Mouse (Mus musculus): ENCODE data around the gene Arpc1a.
"Not testable (repeated sequence)": the region's sequence is repeated elsewhere in the genome, so short reads cannot be mapped to it uniquely, and the experiment has no call there.

The Arpc1a gene

DNA sequence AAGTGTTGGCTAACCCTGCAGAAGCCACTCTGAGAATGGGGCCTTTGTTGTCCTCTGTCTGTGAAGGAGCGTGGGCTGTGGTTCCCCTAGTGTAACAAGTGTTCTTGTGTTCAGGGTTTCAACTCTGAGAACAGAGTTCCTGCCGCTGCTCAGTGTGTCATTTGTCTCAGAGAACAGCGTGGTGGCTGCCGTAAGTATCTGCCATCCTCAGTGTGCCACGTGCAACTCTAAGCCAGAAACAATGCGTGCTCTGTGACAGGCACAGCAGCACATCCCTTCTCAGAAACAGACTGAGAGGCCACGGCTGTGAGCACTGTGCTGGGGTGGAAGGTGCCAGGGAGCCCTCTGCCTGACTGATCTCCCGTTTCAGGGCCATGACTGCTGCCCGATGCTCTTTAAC lies 20.7 kb downstream of the Arpc1a start:
- DNase-seq (ENCODE audit: low spot score): no peak

DNA sequence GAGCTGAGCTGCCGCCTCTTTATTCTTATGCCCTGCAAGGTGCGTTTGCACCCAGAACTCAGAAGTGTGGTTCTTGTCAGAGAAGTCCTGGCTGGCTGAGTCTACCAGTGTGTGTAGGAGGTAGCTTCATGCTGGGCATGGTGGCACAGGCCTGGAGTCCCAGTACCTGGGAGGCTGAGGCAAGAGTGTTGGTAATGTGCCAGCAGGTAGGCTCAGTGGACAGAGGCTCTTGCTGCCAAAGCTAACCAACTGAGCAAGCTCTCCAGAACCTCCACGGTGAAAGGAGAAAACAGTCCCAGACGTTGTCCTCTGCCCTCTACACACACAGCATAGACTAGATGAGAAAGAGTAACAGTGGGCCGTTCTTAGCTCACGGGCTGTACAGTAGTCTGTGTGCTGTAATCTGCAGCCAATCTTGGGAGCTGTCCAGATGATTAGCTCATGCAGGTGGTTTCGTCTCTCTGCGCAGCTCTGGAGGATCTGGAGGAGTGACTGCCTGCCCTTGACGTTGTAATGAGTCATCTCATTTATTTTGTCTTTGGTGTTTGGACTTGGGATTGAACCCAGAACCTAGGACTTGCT lies 22.2 kb downstream of the Arpc1a start:
- peak; percentile 78 for DNase-seq (ENCODE audit: low spot score)

DNA sequence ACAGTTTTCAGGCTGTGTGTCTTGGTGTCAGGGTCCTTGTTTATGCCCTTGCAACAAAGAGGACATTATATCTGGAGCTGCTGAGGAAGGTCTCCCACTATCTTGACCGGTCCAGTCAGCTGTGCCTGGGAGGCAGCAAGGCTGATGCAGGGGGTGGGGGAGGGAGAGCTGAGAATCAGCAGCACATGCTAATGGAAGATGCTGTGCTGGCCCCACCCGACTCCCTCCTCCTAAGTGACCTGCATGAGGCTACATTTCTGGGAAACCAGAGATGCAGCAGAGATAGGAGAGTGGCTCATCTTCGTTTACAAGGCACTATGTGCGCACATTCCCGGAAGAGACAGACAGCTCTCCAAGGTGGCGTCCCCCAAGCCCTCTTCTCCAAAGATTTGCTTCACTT lies 26.8 kb downstream of the Arpc1a start:
- DNase-seq (ENCODE audit: low spot score): peak; percentile 48

DNA sequence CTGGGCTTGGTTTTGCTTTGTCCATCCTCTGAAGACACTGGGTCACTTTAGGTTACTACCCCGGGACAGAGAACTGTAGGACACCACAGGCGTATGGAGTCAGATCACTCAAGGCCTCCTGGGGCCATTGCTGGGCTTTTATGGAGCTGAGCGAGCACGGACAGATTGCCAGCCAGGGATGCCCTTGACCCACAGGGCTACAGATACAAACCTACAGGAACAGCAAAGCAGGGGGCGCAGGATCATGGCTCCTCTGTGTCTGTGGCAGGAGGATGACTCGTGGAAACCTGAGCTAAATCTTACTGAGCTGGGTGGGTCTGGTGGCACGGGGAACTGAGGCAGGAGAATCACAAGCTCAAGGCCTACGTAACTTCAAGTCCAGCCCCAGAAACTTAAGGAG lies 28.9 kb downstream of the Arpc1a start:
- no peak for DNase-seq (ENCODE audit: low spot score)

DNA sequence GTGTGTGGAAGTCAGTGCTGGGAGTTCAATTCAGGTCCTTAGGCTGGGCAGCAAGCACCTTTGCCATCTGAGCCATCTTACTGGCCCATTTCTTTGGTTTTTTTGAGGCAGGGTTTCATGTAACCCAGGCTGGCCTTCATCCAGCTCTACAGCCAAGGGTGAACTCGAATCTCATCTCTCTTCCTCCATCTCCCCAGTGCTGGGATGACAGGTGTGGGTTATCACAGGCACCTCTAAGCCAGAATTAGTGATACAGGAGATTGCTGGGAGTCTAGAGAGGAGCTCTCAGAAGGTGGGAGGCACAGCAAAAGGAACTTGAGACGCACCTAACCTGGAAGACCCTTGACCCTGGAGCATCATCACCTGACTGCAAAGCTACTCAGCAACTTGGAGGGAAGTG lies 29.8 kb downstream of the Arpc1a start:
- no peak for DNase-seq (ENCODE audit: low spot score)

DNA sequence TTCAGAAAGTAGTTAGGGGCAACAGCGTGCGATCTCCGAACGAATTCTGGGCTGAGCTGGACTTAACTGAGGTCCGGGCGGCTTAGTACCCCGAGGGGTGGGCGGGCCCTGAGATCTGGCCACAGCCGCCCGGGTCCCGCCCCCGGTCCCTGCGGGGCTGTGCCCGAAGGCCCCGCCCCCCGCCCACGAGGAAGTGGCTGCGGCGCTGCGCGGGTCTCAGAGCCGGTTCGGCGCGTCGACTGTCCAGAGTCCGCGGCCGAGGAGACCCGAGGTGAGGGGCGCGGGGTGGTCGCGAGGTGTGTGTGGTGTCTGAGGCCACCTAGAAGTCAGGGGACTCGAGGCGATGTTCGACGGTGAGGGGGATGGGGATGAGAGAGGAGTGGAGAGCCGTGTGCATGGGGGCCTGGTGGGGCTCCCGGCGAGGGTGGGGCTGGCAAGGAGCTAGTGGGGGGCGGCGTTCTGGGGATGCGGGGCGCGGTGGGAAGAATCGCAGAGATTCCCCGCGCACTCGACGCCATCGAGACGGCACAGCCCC lies 30.5 kb downstream of the Arpc1a start, which contains the start of gene Arpc1b:
Gene Arpc1b (plus strand): TSS at position 145 of the 535 bp plus-strand sequence.
- peak; percentile 77 for DNase-seq (ENCODE audit: low spot score)

DNA sequence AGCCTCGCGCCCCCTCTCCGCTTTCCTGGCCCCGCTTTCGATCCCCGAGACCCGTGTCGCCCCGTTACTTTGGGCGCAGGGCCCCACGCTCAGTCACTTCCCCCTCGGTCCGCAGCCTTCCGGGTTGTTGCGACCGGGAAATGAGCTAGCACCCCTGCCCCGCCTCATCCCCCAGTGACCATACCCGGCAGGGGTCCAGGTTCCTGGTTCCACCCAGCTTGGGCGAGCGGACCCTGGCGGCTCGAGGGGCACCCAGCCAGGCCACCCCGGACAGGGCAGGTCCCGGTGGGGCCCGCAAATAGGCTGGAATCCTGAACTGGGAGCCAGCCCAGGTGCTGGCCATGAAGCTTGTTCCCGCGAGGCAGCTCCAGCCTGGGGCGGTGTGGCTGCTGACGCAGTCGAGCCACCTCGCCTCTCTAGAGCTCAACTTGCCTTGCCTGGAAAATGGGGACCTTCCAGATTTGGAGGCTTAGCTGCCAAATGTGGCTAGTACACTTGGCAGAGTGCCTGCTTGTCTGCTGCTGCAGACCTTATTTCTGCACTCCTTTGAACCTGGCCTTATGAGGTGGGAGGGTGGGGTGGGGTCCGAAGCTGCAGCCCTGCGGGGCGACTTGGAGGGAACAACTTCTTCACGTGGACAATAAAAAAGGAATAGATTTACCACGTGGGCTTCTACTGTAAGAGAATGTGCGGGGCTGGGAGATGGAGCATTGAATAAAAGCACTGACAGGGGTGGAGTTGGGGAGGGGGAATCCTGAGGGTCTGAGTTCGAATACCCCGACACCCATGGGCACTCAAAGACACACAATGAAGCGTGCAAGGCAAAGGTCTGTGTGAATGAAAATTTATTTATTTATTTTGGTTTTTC lies 31.2 kb downstream of the Arpc1a start:
- peak; percentile 65 for DNase-seq (ENCODE audit: low spot score)

DNA sequence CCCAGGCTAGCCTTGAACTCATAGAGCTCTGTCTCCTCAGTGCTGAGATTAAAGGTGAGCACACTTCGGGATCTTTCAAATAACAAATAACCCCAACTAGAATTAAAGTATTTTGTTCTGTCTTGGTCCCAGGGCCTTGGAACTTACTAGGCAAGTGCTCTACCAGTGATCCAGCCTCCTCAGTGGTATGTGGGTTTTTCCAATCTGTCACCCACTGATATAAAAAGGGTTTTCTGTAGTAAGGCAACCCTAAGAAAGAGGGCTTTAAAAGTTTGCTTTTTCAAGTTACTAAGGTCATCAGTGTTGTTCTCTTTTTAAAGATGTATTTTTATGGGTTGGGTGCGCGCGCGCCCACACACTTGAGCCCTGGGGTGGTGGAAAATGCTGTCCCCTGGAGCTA lies 32.1 kb downstream of the Arpc1a start:
- DNase-seq (ENCODE audit: low spot score): no peak

DNA sequence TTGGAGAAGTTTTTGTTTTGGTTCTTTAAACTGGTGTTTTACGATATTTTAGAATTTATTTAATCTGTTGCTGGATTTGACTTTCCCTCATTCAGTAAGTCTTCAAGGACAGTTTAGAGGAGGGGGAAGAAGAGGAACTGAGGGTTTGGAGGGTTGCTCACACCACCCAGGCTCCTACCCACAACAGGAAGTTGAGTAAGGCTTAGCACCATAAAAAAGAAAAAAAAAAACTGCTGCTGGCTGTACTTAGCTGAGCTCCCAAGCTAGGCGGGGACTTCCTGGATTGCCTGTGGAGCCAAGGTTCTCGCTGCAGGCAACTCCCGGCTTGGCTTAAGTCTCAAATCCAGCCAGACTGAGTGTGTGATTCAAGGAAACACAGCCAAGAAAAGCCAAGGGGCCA lies 32.7 kb downstream of the Arpc1a start:
- no peak for DNase-seq (ENCODE audit: low spot score)

DNA sequence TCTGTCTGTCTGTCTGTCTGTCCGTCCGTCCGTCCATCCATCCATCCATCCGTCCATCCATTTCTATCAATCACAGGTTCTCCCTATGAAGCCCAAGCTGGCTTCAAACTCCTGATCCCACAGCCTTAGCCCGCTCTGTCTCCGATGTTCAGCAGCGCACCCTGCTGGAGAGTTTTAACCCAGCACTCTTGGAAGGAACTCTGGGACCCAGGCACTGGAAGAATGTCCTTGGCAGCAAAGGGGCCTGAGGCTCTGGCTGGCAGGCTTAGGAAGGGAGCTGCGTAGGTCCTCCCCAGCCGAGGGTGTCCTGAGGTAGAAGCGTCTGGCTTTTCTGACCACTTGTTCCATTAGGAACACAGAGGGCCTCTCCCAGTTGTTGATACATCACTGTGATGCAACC lies 33.3 kb downstream of the Arpc1a start:
- DNase-seq (ENCODE audit: low spot score): peak; percentile 51

DNA sequence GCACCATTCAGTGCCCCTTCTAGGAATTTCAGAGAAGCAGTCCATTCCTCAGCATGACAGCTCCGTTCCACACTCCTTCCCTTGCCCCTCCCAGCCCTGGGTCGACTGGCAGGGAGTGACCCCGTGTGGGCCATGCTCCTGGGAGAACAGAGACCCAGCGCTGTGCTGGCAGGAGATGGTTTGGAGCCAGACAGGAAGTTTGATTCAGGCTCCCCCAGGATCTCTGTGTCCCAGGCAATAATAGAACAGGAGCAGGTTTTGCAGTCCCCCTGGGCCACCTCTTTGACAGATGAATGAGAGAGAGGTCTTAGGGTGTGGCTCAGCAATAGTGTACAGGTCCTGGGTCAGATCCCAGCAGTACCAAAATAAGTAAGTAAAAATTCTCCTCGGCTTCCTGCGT lies 34.4 kb downstream of the Arpc1a start:
- DNase-seq (ENCODE audit: low spot score): no peak

DNA sequence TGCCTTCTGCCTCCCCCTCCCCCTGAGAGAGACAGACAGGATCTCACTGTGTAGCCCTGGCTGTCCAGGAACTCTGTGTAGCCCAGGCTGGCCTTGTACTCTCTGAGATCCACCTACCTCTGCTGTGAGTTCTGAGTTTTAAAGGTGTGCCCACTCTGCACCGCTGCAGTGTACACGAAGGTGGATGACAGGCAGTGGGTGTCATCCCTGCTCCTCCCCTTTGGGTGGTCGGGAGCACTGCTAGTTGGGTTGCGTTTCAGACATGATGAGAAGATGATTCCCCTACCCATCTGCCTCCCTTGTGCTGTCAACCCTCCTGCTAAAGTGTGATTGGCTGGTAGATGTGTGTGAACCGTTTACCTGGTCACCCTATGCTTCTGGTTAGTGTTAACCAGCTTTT lies 34.8 kb downstream of the Arpc1a start:
- DNase-seq (ENCODE audit: low spot score): no peak

DNA sequence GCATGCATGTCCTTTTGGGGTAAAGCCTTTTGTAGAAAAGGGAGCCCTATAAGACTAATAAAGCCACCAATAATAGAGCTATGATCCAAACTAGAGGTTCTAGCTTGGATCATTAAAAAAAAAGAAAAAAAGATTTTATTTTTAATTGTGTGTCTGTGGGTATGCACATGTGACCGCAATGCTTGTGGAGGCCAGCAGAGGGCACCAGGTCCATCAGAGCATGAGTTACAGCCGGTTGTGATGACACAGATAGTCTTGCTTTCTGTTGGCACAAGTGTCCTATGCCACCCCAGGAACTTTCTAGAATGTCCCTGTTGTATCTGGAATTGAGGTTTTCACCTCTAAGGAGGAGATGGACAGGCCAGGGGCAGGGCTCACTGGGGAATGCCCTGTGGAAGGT lies 35.8 kb downstream of the Arpc1a start:
- no peak for DNase-seq (ENCODE audit: low spot score)

DNA sequence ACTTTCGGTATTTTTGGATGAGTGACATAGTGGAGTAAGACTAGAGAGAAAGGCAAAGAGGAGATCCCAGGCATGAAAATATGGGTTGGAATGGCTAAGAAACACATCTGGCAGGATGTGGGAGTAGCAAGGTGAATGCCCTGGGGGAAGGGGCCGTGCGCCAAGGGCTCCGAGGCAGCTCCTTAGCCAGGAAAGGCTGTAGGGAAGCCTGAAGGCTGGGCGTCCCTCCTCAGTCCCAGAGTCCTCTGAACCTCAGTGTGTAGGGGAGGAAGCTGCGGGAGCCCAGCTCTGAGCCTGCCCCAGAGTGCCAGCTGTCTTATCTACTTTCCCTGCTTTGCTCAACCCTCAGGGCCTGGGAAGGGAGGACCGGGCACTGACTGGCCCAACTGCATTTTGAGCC lies 37.3 kb downstream of the Arpc1a start:
- DNase-seq (ENCODE audit: low spot score): no peak

DNA sequence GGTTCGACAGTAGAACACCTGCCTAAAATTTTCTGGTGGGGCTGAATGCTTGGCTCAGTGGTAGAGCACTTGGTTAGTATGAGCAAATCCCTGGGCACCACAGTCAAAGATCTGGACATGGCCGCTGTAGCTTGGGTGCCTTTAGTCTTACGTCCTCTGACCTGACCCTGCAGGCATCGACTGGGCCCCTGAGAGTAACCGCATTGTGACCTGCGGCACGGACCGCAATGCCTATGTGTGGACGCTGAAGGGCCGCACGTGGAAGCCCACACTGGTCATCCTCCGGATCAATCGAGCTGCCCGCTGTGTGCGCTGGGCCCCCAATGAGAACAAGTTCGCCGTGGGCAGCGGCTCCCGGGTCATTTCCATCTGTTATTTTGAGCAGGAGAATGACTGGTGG lies 39.8 kb downstream of the Arpc1a start:
- no peak for DNase-seq (ENCODE audit: low spot score)

DNA sequence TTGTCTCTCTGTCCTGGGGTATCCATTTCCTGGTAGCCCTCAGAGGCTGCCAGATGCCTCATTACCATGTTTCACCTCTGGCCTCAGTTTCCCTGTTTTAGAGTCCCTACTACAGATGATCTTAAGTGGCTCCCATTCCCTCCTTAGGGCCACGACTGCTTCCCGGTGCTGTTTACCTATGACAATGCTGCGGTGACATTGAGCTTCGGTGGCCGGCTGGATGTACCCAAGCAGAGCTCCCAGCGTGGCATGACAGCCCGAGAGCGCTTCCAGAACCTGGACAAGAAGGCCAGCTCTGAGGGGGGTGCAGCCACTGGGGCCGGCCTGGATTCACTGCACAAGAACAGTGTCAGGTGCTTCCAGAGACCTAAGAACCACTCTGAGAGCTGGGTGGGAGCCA lies 43.0 kb downstream of the Arpc1a start:
- no peak for DNase-seq (ENCODE audit: low spot score)

DNA sequence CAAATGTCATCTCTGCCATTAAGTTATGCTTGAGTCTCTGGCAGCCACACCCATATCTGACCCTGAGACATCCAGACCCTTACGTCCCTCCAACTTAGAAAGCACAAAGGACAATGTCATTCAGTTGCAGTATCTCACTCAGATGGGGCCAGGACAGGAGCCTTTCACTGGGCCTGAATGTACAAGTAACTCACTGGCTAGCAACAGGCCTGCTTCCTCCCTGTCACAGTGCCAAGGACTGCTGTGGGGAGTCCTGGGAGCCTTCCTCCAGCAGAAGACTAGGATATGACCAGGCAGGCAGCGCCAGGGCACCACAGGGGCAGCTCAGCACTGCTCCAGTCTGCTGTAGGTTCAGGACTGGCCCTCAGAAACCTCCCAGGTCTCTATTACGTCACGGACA lies 45.5 kb downstream of the Arpc1a start:
- peak; percentile 71 for DNase-seq (ENCODE audit: low spot score)

DNA sequence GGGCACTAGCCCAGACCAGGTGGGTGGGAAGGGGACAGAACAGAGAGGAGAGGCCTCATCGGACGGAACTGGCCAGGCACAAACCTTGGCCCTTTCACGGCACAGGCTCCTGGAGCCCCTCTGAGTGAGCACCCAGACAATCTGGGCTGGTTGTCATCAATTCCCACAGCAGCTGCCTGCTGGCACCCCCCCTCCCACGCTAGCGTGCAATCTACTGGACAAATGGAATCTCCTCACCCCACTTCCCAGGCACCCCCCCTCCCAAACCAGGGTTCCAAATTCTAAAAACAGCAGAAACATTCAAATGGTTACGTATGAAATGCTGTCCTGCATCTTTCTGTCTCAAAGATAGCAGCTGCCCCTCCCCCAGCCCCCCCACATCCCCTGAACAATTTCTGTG lies 46.1 kb downstream of the Arpc1a start:
- not testable (repeated sequence) for DNase-seq (ENCODE audit: low spot score)

DNA sequence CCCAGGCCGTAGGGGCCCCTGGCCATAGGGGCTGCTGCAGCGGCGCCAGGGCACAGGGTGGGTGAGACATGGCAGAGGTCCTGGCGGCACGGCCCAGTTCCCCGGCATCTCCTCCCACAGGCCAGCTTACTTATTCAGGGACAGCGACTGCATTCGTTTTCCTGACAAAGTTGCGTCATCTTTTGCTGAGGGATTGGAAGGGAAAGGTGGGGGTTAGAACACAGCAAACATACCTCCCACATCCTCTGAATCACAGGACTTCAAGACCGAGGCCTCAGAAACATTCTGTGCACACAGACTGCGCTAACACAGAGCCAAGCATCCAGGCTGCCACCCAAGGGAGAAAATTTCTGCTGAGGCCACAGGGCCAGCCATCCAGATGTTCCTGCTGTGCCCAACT lies 46.6 kb downstream of the Arpc1a start:
- peak; percentile 69 for DNase-seq (ENCODE audit: low spot score)

DNA sequence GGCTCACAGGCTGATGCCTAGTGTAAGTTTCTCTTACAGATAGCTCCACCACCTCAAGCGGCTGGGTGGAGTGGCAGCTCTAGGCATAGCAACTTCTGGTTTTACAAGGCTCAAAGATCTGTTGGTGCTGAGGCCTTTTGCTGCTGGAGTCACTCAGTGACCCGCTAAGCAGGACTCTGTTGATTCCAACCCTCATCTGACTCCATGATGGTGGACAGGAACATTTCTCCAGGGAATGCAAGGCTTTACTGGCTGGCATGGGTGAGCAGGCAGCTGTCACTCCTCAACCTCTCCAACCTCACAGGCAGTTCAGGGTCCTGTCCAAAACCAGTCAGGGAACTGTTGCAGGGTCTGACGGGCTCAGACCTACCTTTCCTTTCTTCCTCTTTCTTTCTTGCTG lies 47.4 kb downstream of the Arpc1a start:
- no peak for DNase-seq (ENCODE audit: low spot score)

DNA sequence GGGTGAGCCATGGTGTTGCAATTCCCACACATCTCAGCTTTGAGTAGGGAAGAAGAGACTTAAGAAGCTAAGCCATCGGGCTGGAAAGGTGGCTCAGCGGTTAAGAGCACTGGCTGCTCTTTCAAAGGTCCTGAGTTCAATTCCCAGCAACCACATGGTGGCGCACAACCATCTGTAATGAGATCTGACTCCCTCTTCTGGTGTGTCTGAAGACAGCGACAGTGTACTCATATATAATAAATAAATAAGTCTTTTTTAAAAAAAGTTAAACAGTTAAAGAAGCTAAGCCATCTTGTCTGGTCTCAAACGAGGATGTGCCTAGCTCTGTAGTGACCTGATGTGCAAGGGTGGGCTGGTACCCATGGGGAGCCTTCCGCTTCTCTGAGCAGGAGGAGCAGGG lies 49.6 kb downstream of the Arpc1a start:
- not testable (repeated sequence) for DNase-seq (ENCODE audit: low spot score)

DNA sequence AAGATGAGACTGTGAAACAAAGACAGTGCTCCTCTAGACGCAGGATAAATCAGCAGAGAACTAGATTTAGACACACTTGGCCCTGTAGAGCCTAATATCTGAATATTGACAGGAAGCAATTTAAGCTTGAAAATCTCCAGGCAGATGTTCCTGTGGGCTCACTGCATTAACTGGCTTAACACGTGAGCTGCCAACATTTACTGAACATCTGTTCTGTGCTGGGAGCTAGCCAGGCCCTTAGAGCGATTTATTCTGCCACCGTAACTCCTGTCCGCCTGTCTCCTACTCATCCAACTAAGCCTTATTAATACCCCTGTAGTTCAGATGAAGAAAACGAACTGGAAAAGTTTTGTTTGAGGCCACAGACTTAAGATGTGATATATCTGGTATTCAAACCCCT lies 55.2 kb downstream of the Arpc1a start:
- peak; percentile 83 for DNase-seq (ENCODE audit: low spot score)
